Mouse (Mus musculus) bone marrow macrophage, adult 2 months (primary cell): ENCODE results near the gene Cfd. TPM values are rescaled to one million over a fixed set of nuclear protein-coding genes. Genes with fewer than 3 reads are reported as not detected.

ENCODE experiments used
- H3K27ac ChIP-seq: 2 replicates; pipeline ENCODE4 v1.5.1; 2012; ENCODE audit warnings: low read depth, low read length; ENCODE audit not compliant: insufficient read depth
- H3K4me1 ChIP-seq: 2 replicates; pipeline ENCODE4 v1.6.1; 2012; ENCODE audit warnings: low read length; ENCODE audit not compliant: control insufficient read depth, insufficient read depth
- H3K4me3 ChIP-seq: 2 replicates; pipeline ENCODE4 v1.5.1; 2012; ENCODE audit warnings: mild to moderate bottlenecking, low read length, moderate library complexity; ENCODE audit not compliant: insufficient read depth
- CTCF ChIP-seq: IDR thresholded peaks from 2 replicates; pipeline ENCODE4 v1.5.1; 2012; ENCODE audit warnings: low read depth, mild to moderate bottlenecking, low read length, moderate library complexity
- POLR2A ChIP-seq: IDR thresholded peaks from 2 replicates; pipeline ENCODE4 v1.6.1; 2012; ENCODE audit warnings: mild to moderate bottlenecking, low read depth, low read length, borderline replicate concordance
- polyA plus RNA-seq: library from polyadenylated mRNA; stranded (reverse); fragments of >200 nt; gene quantifications from 2 replicates; pipeline ENCODE4 v1.2.4, GENCODE M21; 2012; ENCODE audit not compliant: missing spikeins, insufficient read depth, insufficient read length

The Cfd gene
- polyA plus RNA-seq, 1 experiment = not detected

DNA sequence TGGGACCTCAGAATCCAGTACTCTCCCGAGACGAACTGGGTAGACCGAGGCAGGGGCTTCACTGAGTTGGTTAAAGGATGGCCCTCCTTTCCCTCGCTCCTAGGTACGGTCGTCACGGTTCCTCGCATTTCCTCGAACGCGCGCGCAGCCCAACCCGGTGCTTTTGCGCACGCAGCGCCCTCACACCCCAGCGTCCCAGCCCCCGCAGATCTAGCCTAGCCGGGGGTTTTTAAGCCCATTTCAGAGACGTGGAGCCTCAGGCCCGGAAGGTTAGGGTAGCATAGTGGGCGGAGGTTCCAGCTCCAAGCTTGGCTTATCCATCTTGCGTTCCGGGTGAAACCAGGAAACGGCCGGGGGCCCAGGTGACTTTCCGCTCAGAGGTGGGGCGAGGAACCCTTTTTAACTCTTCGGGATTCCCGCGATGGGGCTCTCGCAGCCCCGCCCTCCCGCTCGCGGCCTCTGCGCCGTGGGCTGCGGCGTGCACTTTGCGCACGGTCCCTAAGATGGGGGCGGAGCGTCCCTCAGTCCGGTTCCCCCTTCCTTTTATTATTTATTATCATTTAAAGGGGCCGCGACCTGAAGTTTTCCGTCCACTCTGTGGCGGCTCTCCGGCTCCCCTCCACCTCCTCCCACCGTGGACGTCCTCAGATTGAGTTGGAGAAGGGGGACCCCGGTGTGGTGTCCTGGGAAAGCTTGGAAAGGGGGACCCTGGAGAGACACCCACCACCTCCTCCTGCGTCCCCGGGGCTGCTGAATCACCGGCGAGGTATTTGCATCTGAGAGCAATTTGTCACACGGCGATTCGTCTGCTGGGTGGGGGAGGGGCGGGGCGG, 36.1 kb downstream of the Cfd start, which contains the start of gene Arid3a:
Arid3a (plus strand) TSS at position 553 of the 833 bp plus-strand sequence.
- Histone ChIP-seq H3K27ac (peak within 1 kb of the TSS; percentile 86), H3K4me3 (peak within 1 kb of the TSS; percentile 77), H3K4me1 (peaks cover 28% of the 10 kb centered on the region)
- no peak for TF ChIP-seq CTCF
- no peak for TF ChIP-seq POLR2A

DNA sequence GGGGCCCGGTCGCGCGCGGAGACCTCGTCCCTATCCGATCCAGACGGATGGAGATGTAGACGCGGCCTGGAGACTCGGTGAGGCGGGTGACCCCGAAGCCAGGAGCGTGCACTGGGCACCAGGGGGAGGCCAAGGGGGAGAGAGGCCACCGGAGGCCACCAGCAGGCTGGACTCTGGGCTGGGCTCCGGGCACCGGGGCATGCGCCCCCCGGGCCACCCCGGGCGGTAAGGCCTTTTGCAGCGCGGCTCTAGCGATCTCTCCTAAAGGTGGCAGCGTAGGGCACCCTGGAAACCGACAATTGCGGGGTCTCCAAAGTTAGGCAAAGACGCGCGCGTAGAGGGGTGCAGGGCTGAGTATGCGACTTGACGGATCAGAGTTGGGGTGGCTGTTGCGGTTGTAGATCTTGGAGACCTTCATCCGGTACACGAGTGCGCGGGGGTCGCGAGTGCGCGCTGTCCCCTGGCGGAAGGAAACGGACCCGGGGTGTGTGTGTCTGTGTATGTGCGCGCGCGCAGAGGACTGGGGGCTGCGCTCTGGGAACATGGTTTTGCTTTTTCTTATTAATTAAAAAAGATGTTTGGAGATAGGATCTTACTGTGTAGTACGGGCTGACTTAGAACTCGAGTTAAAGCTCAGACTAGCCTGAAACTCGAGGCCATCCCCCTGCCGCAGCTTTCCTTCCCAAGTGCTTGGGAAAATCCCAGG, 36.8 kb downstream of the Cfd start:
- peak overlapping the region; percentile 77 for H3K4me3 ChIP-seq
- peak overlapping the region; percentile 86 for H3K27ac ChIP-seq
- peaks cover 36% of the 10 kb centered on the region for H3K4me1 ChIP-seq
- no peak for TF ChIP-seq CTCF

DNA sequence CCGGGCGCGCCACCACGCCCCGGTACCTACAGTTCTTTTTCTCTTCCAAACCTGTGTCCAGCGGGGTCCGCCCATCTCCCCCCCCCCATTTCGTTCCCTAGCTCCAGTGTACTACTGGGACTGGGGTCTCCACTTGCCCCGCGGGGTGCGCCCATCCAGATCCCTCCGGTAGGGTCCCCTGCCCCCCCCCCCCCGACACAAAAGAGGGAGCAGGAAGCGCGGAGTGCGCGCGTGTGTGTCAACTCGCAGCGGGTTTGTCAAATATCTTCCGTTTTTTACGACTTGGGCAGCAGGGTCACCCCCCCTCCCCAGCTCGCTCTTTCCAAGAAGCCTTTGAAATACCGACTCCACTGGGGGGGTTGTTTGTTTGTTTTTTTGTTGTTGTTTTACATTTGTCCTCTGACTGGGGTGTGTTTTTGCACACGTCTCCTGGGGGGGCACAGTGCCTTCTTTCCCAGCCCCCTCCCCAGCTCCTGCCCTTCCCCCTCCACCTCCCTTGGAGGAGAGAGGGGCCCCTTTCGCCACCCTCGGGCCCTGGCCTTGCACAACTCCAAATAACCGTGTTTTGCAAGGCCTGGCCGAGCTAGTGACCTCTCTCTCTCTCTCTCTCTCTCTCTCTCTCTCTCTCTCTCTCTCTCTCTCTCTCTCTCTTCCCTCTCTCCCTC, 37.5 kb downstream of the Cfd start:
- Histone ChIP-seq H3K4me1 (peaks cover 39% of the 10 kb centered on the region), H3K4me3 (peak overlapping the region; percentile 77), H3K27ac (peak overlapping the region; percentile 86)
- TF ChIP-seq CTCF (no peak), POLR2A (no peak)

DNA sequence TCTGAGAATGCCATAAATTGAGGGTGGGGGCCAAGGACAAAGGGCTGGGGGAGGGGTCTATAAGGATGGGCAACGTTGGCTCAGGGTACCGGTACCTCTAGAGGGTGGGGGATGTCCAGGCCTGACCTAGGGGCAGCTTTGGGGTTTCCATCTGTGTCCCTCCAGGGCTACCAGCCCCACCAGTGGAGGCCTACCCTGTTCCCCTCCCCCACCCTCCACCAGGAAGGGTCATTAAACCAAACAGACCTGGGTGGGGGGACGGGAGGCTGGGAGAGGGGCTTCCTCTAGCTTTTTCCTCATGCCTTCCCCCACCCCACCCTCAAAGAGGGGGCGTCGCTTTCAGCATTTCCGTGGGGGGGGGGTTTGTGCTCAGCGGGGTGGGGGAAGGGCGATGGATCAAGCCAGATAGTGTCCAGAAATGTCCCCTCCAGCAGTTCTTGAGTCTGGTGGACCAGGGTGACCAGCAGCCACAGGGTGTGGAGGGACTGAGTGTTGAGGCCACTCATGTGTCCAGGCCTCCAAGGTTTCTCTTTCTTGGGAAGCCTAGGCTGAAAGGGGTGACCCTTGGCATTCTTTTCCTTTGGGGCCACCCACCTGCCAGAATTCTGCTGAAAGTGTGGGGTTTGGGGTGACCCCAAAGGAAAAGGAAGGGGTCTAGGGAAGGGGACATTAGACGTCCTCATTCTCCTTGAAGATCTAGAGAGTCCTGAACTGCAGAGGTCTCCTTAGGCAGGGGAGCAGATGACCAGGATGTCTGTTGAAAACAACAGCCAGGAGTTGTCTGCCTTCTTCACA, 38.5 kb downstream of the Cfd start:
- Histone ChIP-seq H3K4me1 (peaks cover 42% of the 10 kb centered on the region), H3K4me3 (peak overlapping the region; percentile 77), H3K27ac (peak overlapping the region; percentile 33; the same call in 1 of the 2 replicates)
- TF ChIP-seq POLR2A = no peak
- no peak for TF ChIP-seq CTCF

DNA sequence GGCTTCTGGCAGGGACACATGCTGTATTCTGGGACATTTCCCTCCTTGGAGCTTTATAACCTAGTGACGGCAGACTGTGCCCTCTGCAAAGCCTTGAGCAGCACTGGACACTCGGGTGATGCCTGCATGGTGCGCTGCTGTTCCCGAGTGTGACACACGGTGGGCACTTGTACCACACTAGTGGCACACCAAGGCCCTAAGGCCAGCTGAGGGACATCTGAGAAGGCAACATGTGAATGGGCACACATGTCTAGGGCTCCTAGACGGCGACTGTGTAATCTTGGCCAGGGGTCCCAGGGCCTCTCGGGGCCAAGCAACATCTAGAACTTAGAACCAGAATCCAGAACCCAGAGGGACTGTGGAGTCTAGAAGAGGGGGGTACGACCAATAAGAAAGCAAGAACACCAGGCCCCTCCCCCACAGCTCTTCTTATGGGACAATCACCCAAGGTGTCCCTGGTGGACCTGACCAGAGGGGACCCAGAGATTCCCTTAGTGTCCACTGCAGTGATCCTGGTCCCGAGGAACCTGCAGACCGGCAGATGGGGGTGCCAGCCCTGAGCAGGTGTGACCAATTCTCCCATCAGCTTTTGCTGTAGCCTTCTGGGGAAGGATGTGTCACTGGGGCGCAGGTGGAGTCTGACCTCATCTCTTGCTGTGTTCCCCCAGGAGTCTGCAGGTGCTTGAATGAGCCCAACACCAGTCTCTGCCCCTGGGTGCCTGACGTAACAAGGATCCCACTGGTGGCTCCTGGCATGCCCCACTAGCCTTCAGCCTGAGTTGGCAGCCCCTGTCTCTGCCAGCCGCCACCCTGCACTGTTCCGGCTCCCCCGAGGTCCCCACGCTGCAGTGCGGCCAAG, 39.5 kb downstream of the Cfd start:
- TF ChIP-seq CTCF (no peak), POLR2A (no peak)
- no peak overlapping the region for H3K27ac ChIP-seq
- peaks cover 50% of the 10 kb centered on the region for H3K4me1 ChIP-seq
- no peak overlapping the region for H3K4me3 ChIP-seq

DNA sequence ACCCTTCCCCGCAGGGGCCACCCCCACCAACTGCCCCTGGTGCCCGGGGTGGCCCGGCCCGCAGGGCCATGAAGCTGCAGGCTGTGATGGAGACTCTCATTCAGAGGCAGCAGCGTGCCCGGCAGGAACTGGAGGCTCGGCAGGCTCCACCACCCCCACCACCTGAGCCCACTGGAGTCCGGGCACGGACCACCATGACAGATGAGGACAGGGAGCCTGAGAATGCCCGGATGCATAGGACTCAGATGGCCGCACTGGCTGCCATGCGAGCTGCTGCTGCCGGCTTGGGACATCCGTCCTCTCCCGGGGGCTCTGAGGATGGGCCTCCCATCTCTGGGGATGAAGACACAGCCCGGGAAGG, 40.2 kb downstream of the Cfd start:
- no peak overlapping the region for H3K4me3 ChIP-seq
- no peak overlapping the region for H3K27ac ChIP-seq
- TF ChIP-seq POLR2A (no peak), CTCF (no peak)
- H3K4me1 ChIP-seq = peaks cover 56% of the 10 kb centered on the region

DNA sequence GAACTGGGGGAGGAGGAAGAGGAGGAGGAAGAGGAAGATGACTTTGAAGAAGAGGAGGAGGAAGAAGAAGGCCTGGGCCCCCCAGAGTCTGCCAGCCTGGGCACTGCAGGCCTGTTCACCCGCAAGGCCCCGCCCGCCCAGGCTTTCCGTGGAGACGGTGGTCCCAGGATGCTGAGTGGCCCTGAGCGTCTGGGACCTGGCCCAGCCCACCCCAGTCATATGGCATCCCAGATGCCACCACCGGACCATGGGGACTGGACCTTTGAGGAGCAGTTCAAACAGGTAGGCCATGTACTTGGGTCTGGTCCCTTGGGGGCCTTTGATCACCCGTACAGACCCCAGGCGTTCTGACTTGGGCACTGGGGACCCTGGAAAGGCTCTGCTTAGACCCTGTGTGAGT, 41.1 kb downstream of the Cfd start:
- H3K4me3 ChIP-seq = no peak overlapping the region
- TF ChIP-seq CTCF (no peak), POLR2A (no peak)
- H3K27ac ChIP-seq = no peak overlapping the region
- H3K4me1 ChIP-seq = peaks cover 62% of the 10 kb centered on the region

DNA sequence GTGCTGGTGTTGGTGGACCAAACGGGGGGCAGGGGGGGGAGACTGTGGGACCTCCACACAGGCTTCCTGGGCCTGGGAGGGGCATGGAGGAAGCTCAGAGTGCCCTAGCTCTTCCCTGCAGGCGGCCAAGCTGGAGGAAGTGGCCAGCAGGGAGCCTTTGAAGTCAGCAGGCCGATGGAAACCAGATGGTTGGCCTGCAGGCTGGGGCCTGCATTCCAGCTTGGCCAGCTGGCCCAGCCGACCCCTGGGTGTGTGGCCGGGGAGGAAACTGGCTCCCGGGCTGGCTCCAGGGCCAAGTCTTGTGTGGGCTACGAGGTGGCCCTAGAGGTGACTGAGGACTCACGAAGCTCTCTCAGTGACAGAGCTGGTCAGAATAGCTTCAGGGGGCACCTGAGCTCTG, 42.1 kb downstream of the Cfd start:
- TF ChIP-seq POLR2A = no peak
- TF ChIP-seq CTCF = no peak
- Histone ChIP-seq H3K4me1 (peaks cover 68% of the 10 kb centered on the region), H3K27ac (peak overlapping the region; percentile 69)

DNA sequence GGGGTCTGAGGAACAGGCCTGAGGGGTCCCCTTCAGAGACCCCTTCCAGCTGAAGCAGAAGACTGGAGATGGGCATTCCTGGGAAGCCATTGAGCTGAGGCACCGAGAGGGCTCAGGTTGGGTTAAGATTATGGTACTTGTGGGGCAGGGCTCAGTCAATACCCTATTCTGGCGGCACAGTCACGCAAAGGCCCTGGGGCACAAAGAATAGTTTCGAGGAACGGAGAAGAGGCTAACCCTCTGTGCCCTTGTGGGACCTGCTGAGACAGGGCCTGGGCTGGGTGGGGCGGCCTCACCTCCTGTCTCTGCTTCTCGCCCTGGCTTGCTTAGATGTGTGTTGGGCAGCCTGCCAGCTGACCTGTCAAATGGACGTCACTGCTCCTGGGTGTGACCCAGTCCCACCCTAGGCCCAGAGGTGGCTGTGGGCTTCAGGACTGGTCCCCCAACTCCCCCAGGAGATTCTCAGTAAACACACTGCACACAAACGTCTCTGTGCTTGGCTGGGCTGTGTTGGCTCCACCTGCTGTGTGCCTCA, 42.6 kb downstream of the Cfd start:
- H3K4me3 ChIP-seq = no peak overlapping the region
- peak overlapping the region; percentile 69 for H3K27ac ChIP-seq
- TF ChIP-seq POLR2A (no peak), CTCF (no peak)
- peaks cover 72% of the 10 kb centered on the region for H3K4me1 ChIP-seq

More for the DNA sequence above, 42.1 kb downstream of the Cfd start:
- H3K4me3 ChIP-seq = no peak overlapping the region
